Mouse (Mus musculus): ENCODE measurements at regions not wholly inside any gene's neighbourhood (a gene's known extent, or its start where the extent isn't known, plus 50 kb on each side); places are given as distances from the start of the nearest gene placed in this dataset.
"Not testable (repeated sequence)": the region's sequence is repeated elsewhere in the genome, so short reads cannot be mapped to it uniquely, and the experiment has no call there.

DNA sequence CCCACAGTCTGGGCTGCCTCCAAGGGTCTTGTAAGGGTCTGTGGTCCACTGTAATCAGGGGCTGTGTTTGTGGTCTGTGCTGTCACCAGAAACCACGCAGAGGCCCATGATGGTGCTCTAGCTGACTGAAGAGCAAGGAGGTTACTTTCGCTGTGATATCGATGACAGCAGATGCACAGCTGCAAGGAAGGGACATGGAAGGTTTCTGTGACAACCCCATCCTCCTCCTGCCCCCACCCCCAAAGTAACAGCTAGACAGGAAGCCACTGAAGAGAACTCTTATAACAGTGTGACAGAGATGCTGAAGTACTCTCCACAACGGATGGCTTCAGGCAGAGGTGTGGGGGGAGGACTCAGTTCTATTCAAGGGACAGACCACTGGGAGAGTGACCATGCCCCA is 127.0 kb upstream of the Ubl3 start:
- no peak overlapping the region for H3K4me2 ChIP-seq (ENCODE audit: low read depth)
- peaks cover 0 to 3% of the 10 kb centered on the region in 2 experiments; a peak in 2 of 4 replicates for H3K4me1 ChIP-seq (replicated peaks; ENCODE audit: control insufficient read depth in 2 of 2, insufficient read depth in 2 of 2, low read length in 1 of 2)
- 22% methylated on average over 4 of the region's 4 CpGs for WGBS (ENCODE audit: insufficient replicate concordance)
- no peaks in the 10 kb centered on the region for H3K27me3 ChIP-seq (ENCODE audit: control insufficient read depth, insufficient read depth, low read length)
- H3K36me3 ChIP-seq (replicated peaks; ENCODE audit: control insufficient read depth, insufficient read depth, low read depth), result no peaks in the 10 kb centered on the region
- no peak overlapping the region for H3K4me3 ChIP-seq (ENCODE audit: insufficient read depth in 1 of 2, low read depth in 2 of 2, low read length in 2 of 2)
- DNase-seq (ENCODE audit: low read depth in 3 of 3, low spot score in 3 of 3) (no peak), ATAC-seq (ENCODE audit: insufficient read depth) (0 out of 2 replicates have a peak, but pooled peaks have one; percentile 8)
- no peak overlapping the region for H3K27ac ChIP-seq
- no peaks in the 10 kb centered on the region; the same call in 1 of the 2 replicates for H3K9me3 ChIP-seq (ENCODE audit: control insufficient read depth, low read length)
- no peak overlapping the region for H3K9ac ChIP-seq (replicated peaks)
- no peak for TF ChIP-seq CTCF (IDR thresholded peaks at IDR 0.05; ENCODE audit: low read depth)
- no peak for TF ChIP-seq EP300 (IDR thresholded peaks at IDR 0.05; ENCODE audit: low read depth)

DNA sequence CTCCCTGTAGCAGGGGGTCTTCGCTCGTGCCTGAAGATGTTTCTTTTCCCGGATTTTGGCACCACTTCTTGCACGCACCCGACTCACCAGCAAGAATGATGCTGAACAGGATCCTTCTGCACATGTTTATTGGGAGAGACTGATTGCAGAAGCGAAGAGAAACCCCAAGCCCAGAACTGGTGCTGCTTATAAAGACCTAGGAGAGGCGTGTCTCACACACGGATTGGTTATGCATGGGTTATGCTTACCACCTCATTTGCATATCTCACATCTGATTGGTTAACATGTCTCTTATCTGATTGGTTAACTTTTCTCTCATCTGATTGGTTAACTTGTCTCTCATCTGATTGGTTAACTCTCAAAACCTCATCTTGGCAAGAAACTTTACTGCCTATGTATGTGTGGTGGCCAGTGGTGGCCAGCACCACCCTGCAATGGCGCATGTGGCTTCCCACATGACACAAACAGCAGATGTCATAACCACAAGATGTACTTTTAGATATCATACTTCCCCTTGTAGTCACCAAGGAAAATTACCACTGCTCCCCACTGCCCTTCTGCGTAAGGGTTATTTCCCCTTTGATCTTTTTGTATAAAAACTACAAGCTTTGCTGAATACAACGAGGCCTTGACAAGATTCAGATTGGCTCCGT is 125.8 kb upstream of the Ubl3 start:
- H3K36me3 ChIP-seq (replicated peaks; ENCODE audit: control insufficient read depth, insufficient read depth, low read depth); H3K9me3 ChIP-seq (ENCODE audit: control insufficient read depth, low read length); H3K9ac ChIP-seq (replicated peaks); H3K4me1 ChIP-seq (replicated peaks; ENCODE audit: control insufficient read depth in 2 of 2, insufficient read depth in 2 of 2, low read length in 1 of 2); H3K4me3 ChIP-seq (ENCODE audit: insufficient read depth in 1 of 2, low read depth in 2 of 2, low read length in 2 of 2); H3K4me2 ChIP-seq (ENCODE audit: low read depth); ATAC-seq (ENCODE audit: insufficient read depth); H3K27ac ChIP-seq; H3K27me3 ChIP-seq (ENCODE audit: control insufficient read depth, insufficient read depth, low read length); DNase-seq (ENCODE audit: low read depth in 3 of 3, low spot score in 3 of 3): not testable (repeated sequence)
- WGBS (ENCODE audit: insufficient replicate concordance), result 72% methylated on average over 12 of the region's 12 CpGs

DNA sequence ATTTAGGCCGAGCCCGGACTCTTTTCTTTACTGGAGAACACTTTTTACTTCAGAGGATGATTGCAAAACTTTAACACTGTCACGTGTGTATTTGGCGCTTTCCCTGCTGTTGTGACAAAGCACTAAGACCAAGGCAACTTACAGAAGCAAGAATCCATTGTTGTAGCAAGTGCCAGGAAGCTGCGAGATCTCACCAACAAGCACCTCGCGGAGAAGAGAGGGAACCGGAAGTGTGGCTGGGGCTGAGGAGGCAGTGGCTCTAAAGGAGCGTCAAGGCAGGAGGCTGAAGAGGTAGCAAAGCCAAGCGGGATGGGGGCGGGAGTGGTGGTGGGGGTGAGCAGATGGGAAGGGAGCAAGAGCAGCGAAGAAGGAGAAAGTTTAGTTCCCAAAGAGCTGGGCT is 121.7 kb upstream of the Ubl3 start:
- Histone ChIP-seq H3K9me3 (ENCODE audit: control insufficient read depth, low read length) (no peaks in the 10 kb centered on the region), H3K9ac (replicated peaks) (no peak overlapping the region), H3K27me3 (ENCODE audit: control insufficient read depth, insufficient read depth, low read length) (no peaks in the 10 kb centered on the region), H3K27ac (no peak overlapping the region), H3K36me3 (replicated peaks; ENCODE audit: control insufficient read depth, insufficient read depth, low read depth) (no peaks in the 10 kb centered on the region), H3K4me1 (replicated peaks; ENCODE audit: control insufficient read depth in 2 of 2, insufficient read depth in 2 of 2, low read length in 1 of 2) (0 out of 4 replicates have a peak, but pooled peaks cover 0 to 2% of the 10 kb centered on the region in 2 experiments), H3K4me3 (ENCODE audit: insufficient read depth in 1 of 2, low read depth in 2 of 2, low read length in 2 of 2) (no peak overlapping the region), H3K4me2 (ENCODE audit: low read depth) (no peak overlapping the region)
- ATAC-seq (ENCODE audit: insufficient read depth), result no peak
- 40% methylated on average over 12 of the region's 12 CpGs for WGBS (ENCODE audit: insufficient replicate concordance)
- no peak for DNase-seq (ENCODE audit: low read depth in 3 of 3, low spot score in 3 of 3)
- TF ChIP-seq CTCF (IDR thresholded peaks at IDR 0.05; ENCODE audit: low read depth) (no peak), EP300 (IDR thresholded peaks at IDR 0.05; ENCODE audit: low read depth) (no peak)

DNA sequence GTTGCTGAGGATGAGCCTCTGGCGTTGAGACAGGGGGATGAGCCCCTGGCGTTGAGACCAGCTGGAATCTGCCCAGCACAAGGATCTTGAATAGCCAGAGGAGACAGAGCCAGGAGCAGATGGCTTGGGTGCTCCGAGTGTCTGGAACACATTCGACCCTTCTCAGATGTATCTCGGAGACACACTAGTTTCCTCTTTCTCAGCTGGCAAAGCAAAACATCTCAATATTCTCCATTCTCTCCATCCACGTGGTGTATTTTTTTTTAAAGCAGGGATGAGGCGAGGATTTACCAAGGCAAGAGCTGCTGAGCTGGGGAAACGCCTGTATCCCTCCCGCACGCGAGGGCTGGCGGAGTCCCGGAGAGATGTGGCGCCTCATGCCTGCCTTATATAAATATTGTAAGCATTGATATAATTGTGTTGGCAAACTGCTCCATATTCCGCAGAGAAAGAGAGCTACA is 109.7 kb upstream of the Ubl3 start:
- Histone ChIP-seq H3K9me3 (ENCODE audit: control insufficient read depth, low read length) (peaks cover 2% of the 10 kb centered on the region), H3K36me3 (replicated peaks; ENCODE audit: control insufficient read depth, insufficient read depth, low read depth) (no peaks in the 10 kb centered on the region), H3K4me1 (replicated peaks; ENCODE audit: control insufficient read depth in 2 of 2, insufficient read depth in 2 of 2, low read length in 1 of 2) (no peaks in the 10 kb centered on the region), H3K9ac (replicated peaks) (no peak overlapping the region), H3K27me3 (ENCODE audit: control insufficient read depth, insufficient read depth, low read length) (no peaks in the 10 kb centered on the region; the same call in 1 of the 2 replicates), H3K4me2 (ENCODE audit: low read depth) (no peak overlapping the region), H3K27ac (no peak overlapping the region), H3K4me3 (ENCODE audit: insufficient read depth in 1 of 2, low read depth in 2 of 2, low read length in 2 of 2) (no peak overlapping the region)
- WGBS (ENCODE audit: insufficient replicate concordance), result 71% methylated on average over 15 of the region's 15 CpGs
- ATAC-seq (ENCODE audit: insufficient read depth) (no peak), DNase-seq (ENCODE audit: low read depth in 3 of 3, low spot score in 3 of 3) (no peak)
- TF ChIP-seq EP300 (IDR thresholded peaks at IDR 0.05; ENCODE audit: low read depth) (no peak), CTCF (IDR thresholded peaks at IDR 0.05; ENCODE audit: low read depth) (no peak)

DNA sequence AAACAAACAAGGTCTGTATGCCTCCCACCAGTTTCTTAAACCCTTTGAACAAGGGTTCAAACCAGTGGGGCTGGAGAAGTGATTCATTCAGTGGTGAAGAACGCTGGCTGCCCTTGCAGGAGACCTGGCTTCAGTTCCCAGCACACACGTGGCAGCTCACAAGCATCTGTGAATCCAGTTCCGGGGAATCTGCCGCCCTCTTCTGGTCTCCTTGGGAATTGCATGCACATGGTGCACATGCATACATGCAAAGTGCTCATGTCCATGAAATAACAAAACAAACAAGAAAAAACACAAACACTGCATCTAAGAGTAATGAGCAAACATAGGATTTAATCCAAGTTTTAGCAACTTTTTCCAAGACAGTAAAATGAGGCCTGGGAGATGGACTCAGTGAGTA is 108.5 kb upstream of the Ubl3 start:
- DNase-seq (ENCODE audit: low read depth in 3 of 3, low spot score in 3 of 3) (no peak), ATAC-seq (ENCODE audit: insufficient read depth) (no peak)
- H3K9ac ChIP-seq (replicated peaks), result no peak overlapping the region
- TF ChIP-seq CTCF (IDR thresholded peaks at IDR 0.05; ENCODE audit: low read depth) (peak; percentile 70), EP300 (IDR thresholded peaks at IDR 0.05; ENCODE audit: low read depth) (no peak)
- no peaks in the 10 kb centered on the region for H3K36me3 ChIP-seq (replicated peaks; ENCODE audit: control insufficient read depth, insufficient read depth, low read depth)
- no peaks in the 10 kb centered on the region; the same call in 1 of the 2 replicates for H3K27me3 ChIP-seq (ENCODE audit: control insufficient read depth, insufficient read depth, low read length)
- 65% methylated on average over 4 of the region's 4 CpGs for WGBS (ENCODE audit: insufficient replicate concordance)
- H3K4me2 ChIP-seq (ENCODE audit: low read depth), result no peak overlapping the region
- no peaks in the 10 kb centered on the region for H3K4me1 ChIP-seq (replicated peaks; ENCODE audit: control insufficient read depth in 2 of 2, insufficient read depth in 2 of 2, low read length in 1 of 2)
- peaks cover 2% of the 10 kb centered on the region for H3K9me3 ChIP-seq (ENCODE audit: control insufficient read depth, low read length)
- no peak overlapping the region for H3K27ac ChIP-seq
- no peak overlapping the region for H3K4me3 ChIP-seq (ENCODE audit: insufficient read depth in 1 of 2, low read depth in 2 of 2, low read length in 2 of 2)

Measured in liver, embryonic 14.5 days (tissue).